Mouse (Mus musculus) limb, embryonic 12.5 days (tissue): ENCODE results near the gene Igsf9b. TPM values are rescaled to one million over a fixed set of nuclear protein-coding genes. Genes with fewer than 3 reads are reported as not detected.

Source experiments
- ATAC-seq: fragments of 200-750 bp; cut with Nextera tagmentation; 2 replicates; pipeline ENCODE4 v1.8.0; 2017; ENCODE audit warnings: low read depth, moderate TSS enrichment; ENCODE audit not compliant: insufficient number of reproducible peaks, insufficient read depth, low FRiP score, low TSS enrichment
- H3K27ac ChIP-seq: fragments of 300-500 bp; sonication (generic); 2 replicates; pipeline ENCODE4 v1.5.1; 2016; ENCODE audit warnings: mild to moderate bottlenecking, moderate library complexity
- H3K27me3 ChIP-seq: fragments of 300-500 bp; sonication (generic); 2 replicates; pipeline ENCODE4 v1.6.1; 2016; ENCODE audit warnings: mild to moderate bottlenecking, moderate library complexity
- H3K36me3 ChIP-seq: fragments of 300-500 bp; sonication (generic); 2 replicates; pipeline ENCODE4 v1.6.1; 2016; ENCODE audit warnings: mild to moderate bottlenecking, moderate library complexity
- H3K4me1 ChIP-seq: fragments of 300-500 bp; sonication (generic); replicated peaks from 2 replicates; pipeline ENCODE4 v1.6.1; 2016
- H3K4me2 ChIP-seq: fragments of 300-500 bp; sonication (generic); 2 replicates; pipeline ENCODE4 v1.6.1; 2016; ENCODE audit warnings: mild to moderate bottlenecking, moderate library complexity
- H3K4me3 ChIP-seq: fragments of 300-500 bp; sonication (generic); replicated peaks from 2 replicates; pipeline ENCODE4 v1.5.1; 2016; ENCODE audit warnings: mild to moderate bottlenecking
- H3K9ac ChIP-seq: fragments of 300-500 bp; sonication (generic); replicated peaks from 2 replicates; pipeline ENCODE4 v1.6.1; 2016; ENCODE audit warnings: mild to moderate bottlenecking, moderate library complexity
- H3K9me3 ChIP-seq: fragments of 300-500 bp; sonication (generic); 2 replicates; pipeline ENCODE4 v1.6.1; 2016; ENCODE audit warnings: mild to moderate bottlenecking, moderate library complexity
- WGBS: fragments of 180-500 bp; shearing (Covaris S2); methylation state at CpG from one replicate; pipeline ENCODE4 v1.1.7; 2016; 5-methylcytosine and 5-hydroxymethylcytosine counted together
- polyA plus RNA-seq: library from polyadenylated mRNA; unstranded; fragments of >200 nt; fragmentation: Nextera tagmentation; extraction: Ambion mirVana; gene quantifications from 2 replicates; pipeline ENCODE4 v1.2.1, GENCODE M21; 2016

Igsf9b gene
- polyA plus RNA-seq, 1 experiment from 2014 or later = 2.7 TPM

DNA sequence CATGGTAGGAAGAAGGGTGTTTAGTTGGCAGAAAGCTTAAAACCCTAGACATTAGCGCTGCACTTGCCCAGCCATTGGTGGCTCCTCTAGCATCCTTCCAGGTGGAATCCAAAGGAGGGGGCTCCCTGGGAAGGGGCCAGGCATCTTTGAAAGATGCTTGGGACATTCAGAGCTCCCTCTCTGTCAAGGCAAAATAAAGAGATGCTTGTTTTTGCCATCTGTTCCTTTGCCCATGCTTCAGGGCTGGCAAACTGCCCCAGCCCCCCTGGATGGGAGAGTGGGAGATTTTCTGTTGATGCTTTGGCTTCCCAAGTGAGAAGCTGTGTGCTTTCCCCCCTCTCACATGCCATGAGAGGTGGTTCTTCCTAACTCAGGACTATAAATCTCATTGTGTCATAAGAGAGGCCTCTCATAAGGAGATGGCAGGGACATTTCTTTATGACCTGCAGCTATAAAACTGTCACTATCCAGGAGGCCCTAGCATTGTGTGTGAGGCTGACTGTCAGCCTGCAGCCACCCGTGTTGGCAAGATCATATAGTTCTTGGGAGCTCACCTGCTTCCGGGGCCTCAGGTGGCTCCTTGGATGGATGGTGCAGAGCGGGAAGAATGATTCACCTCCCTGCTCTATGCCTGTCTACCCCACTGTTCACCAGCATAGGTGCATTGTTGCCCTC, 38.1 kb downstream of the Igsf9b start:
- Histone ChIP-seq H3K27ac (no peak overlapping the region), H3K36me3 (peaks cover 7% of the 10 kb centered on the region; the same call in 1 of the 2 replicates), H3K4me2 (no peak overlapping the region), H3K9me3 (no peaks in the 10 kb centered on the region), H3K9ac (no peak overlapping the region), H3K4me3 (no peak overlapping the region), H3K27me3 (no peaks in the 10 kb centered on the region), H3K4me1 (no peaks in the 10 kb centered on the region; the same call in 1 of the 2 replicates)
- ATAC-seq = no peak
- WGBS = 84% methylated on average over 4 of the region's 4 CpGs

GRCm38 (mm10) chr9:27339168-27339567, 40.2 kb downstream of the Igsf9b start:
- H3K27me3 ChIP-seq = no peaks in the 10 kb centered on the region
- 86% methylated on average over 1 of the region's 1 CpGs for WGBS
- H3K4me1 ChIP-seq = no peaks in the 10 kb centered on the region; the same call in 1 of the 2 replicates
- no peak overlapping the region for H3K4me2 ChIP-seq
- ATAC-seq = no peak
- no peak overlapping the region for H3K27ac ChIP-seq
- no peaks in the 10 kb centered on the region for H3K36me3 ChIP-seq
- H3K9ac ChIP-seq = no peak overlapping the region
- H3K4me3 ChIP-seq = no peak overlapping the region
- H3K9me3 ChIP-seq = no peaks in the 10 kb centered on the region

GRCm38 (mm10) chr9:27346541-27347269, 47.7 kb downstream of the Igsf9b start:
- Histone ChIP-seq H3K36me3 (no peaks in the 10 kb centered on the region), H3K27me3 (no peaks in the 10 kb centered on the region), H3K27ac (no peak overlapping the region), H3K4me3 (no peak overlapping the region), H3K4me1 (no peaks in the 10 kb centered on the region), H3K9me3 (no peaks in the 10 kb centered on the region), H3K9ac (no peak overlapping the region), H3K4me2 (no peak overlapping the region)
- ATAC-seq = no peak
- 72% methylated on average over 11 of the region's 11 CpGs for WGBS

DNA sequence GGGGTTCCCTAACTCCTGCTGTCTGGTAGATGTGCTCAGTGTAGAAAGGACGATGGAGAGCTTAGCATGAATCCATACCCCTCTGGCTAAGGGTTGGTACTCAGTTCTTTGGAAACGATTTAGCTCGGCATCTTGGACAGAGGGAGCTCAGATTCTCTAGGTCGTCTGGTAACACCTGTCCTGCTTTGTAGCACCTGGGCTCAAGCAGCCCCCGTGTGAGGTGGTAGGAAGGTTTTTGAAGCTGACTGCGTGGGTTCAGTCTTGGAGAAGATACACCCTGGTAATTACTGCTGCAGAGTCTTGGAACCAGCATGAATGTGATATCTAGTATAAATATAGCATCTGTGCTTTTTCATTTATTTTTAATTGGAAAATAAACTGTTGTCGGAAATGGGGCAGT, 54.1 kb downstream of the Igsf9b start:
- Histone ChIP-seq H3K9ac (no peak overlapping the region), H3K4me2 (no peak overlapping the region), H3K36me3 (no peaks in the 10 kb centered on the region), H3K9me3 (no peaks in the 10 kb centered on the region), H3K27me3 (no peaks in the 10 kb centered on the region), H3K4me1 (no peaks in the 10 kb centered on the region), H3K27ac (no peak overlapping the region), H3K4me3 (no peak overlapping the region)
- 88% methylated on average over 7 of the region's 7 CpGs for WGBS
- ATAC-seq = no peak

- H3K4me2 ChIP-seq = no peak overlapping the region
- no peaks in the 10 kb centered on the region for H3K9me3 ChIP-seq
- no peak for ATAC-seq
- no peak overlapping the region for H3K27ac ChIP-seq
- H3K9ac ChIP-seq = no peak overlapping the region
- no peaks in the 10 kb centered on the region for H3K36me3 ChIP-seq
- no peak overlapping the region for H3K4me3 ChIP-seq
- H3K27me3 ChIP-seq = no peaks in the 10 kb centered on the region
- 91% methylated on average over 6 of the region's 6 CpGs for WGBS
- H3K4me1 ChIP-seq = no peaks in the 10 kb centered on the region
Measured at GRCm38 (mm10) chr9:27357893-27358292, 58.9 kb downstream of the Igsf9b start.

DNA sequence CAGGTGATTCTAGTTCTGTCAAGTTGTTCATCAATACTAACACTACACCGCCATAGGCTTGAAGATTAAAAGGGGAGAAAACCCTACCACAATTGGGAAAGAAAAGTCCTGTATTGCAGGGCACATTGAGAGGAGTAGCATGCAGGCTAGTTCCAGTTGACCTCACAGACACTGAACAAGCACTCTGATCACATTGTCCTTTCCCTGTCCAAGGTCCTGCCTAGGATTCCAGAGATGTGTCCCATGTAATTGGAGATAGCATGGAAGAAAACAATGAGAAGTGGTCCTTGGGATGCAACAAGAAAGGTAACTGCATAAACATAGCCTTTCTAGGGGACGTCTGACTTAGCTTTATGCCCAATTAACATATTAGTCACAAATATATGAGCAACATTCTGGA, 68.2 kb downstream of the Igsf9b start:
- no peak for ATAC-seq
- no peaks in the 10 kb centered on the region for H3K27me3 ChIP-seq
- H3K9me3 ChIP-seq = no peaks in the 10 kb centered on the region
- no peaks in the 10 kb centered on the region for H3K36me3 ChIP-seq
- H3K4me1 ChIP-seq = peaks cover 4% of the 10 kb centered on the region
- no peak overlapping the region for H3K4me2 ChIP-seq
- H3K9ac ChIP-seq = no peak overlapping the region
- 62% methylated on average over 2 of the region's 2 CpGs for WGBS
- no peak overlapping the region for H3K4me3 ChIP-seq
- H3K27ac ChIP-seq = no peak overlapping the region

DNA sequence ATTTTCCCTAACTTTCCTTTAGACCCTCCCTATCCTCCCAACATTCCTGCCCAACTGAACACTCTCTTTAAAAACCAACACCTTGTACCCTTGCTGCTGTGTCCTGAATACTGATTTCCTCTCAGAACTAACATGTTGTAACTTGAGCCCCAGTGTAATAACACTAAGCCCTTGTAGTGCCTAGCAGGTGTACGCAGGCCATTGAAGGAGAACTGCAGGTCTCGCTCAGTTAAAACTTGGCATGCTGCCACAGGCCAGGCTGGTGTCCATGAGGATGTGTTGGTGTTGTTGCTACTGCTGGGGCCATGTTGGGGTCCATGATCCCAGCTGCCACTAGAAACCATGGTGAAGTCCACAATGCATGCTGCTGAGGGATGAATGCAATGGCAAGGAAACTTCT, 70.1 kb downstream of the Igsf9b start:
- Histone ChIP-seq H3K4me3 (no peak overlapping the region), H3K36me3 (no peaks in the 10 kb centered on the region), H3K4me1 (peaks cover 4% of the 10 kb centered on the region), H3K27ac (no peak overlapping the region), H3K9me3 (no peaks in the 10 kb centered on the region), H3K27me3 (no peaks in the 10 kb centered on the region), H3K4me2 (no peak overlapping the region), H3K9ac (no peak overlapping the region)
- 28% methylated on average over 2 of the region's 2 CpGs for WGBS
- ATAC-seq = peak; percentile 88

DNA sequence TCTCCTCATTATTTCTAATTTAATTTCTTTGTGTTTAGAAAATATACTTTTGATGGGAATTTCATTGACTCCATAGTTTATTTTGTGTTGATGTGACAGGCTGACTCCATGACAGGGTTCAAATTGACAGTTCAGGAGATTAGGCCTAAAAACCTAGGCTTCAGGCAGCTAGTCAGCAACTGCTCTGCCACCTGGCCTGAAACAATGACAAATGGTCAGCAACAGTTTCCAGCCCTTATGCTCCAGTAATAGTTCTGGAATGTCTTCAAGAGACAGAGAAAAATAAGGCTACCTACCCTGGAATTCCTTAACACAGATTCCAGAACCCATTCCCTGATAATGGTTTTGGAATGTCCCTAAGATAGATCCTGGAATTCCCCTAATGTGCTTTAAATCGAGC, 76.7 kb downstream of the Igsf9b start:
- Histone ChIP-seq H3K36me3 (no peaks in the 10 kb centered on the region), H3K4me2 (no peak overlapping the region), H3K4me1 (no peaks in the 10 kb centered on the region), H3K9me3 (no peaks in the 10 kb centered on the region), H3K9ac (no peak overlapping the region), H3K27ac (no peak overlapping the region), H3K27me3 (no peaks in the 10 kb centered on the region), H3K4me3 (no peak overlapping the region)
- 85% methylated on average over 1 of the region's 1 CpGs for WGBS
- ATAC-seq = no peak

DNA sequence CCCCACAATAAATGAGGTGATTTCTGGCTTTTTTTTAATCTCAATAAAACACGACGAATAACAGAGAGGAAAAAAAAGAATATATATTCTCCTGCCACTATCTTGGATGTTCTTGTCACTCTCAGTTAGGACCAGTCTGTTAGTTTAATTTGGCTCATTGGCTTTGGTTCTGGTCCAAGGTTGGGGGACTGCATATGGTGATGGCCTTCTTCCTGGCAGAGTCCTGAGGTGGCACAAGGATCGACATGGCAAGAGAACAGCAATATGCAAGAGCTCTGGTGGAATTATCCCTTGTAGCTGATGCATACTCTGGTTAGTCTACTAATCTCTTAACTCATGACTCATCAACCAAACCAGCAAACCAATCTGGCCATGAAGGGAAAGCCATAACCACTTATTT, 87.9 kb downstream of the Igsf9b start:
- H3K9ac ChIP-seq = no peak overlapping the region
- H3K27ac ChIP-seq = no peak overlapping the region
- no peak for ATAC-seq
- H3K27me3 ChIP-seq = no peaks in the 10 kb centered on the region
- H3K4me2 ChIP-seq = no peak overlapping the region
- WGBS = 88% methylated on average over 3 of the region's 3 CpGs
- H3K36me3 ChIP-seq = no peaks in the 10 kb centered on the region
- no peak overlapping the region for H3K4me3 ChIP-seq
- H3K9me3 ChIP-seq = no peaks in the 10 kb centered on the region
- H3K4me1 ChIP-seq = no peaks in the 10 kb centered on the region

DNA sequence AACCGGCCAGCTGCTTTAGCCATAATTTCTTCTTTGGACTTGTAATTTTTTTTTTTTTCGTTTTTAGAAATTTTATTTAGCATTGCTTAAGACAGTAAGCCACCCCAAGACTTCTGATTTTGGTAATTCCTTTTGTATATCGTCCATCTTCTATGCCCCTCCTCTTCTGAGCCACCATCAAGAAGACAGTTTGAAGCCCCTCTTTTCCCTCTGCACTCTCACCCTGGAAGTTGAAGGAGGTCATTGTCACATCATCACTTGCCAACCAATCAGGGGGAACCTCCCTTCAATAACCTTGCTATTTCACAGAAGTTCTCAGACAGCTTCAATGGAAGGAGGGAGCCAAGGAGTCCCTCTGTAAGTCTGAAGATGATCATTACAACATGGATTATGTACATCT, 97.5 kb downstream of the Igsf9b start, which contains the start of gene Spata19:
Spata19 (plus strand) TSS at position 301 of the 400 bp plus-strand sequence.
- no peak within 1 kb of the TSS for H3K27ac ChIP-seq
- 77% methylated on average over 3 of the region's 3 CpGs for WGBS

GRCm38 (mm10) chr9:27401169-27401568, 102.2 kb downstream of the Igsf9b start:
- H3K36me3 ChIP-seq = no peaks in the 10 kb centered on the region
- peaks cover 7% of the 10 kb centered on the region; the same call in 1 of the 2 replicates for H3K27me3 ChIP-seq
- H3K4me1 ChIP-seq = no peaks in the 10 kb centered on the region
- no peak for ATAC-seq
- no peak overlapping the region for H3K4me2 ChIP-seq
- 87% methylated on average over 4 of the region's 4 CpGs for WGBS
- H3K27ac ChIP-seq = no peak overlapping the region
- H3K9me3 ChIP-seq = no peaks in the 10 kb centered on the region
- no peak overlapping the region for H3K4me3 ChIP-seq
- no peak overlapping the region for H3K9ac ChIP-seq

More for the DNA sequence above, 97.5 kb downstream of the Igsf9b start, which contains the start of gene Spata19:
- no peak within 1 kb of the TSS for H3K4me3 ChIP-seq
- H3K9me3 ChIP-seq = no peaks in the 10 kb centered on the region
- H3K4me2 ChIP-seq = no peak within 1 kb of the TSS
- H3K27me3 ChIP-seq = peaks cover 7% of the 10 kb centered on the region; the same call in 1 of the 2 replicates
- no peaks in the 10 kb centered on the region for H3K36me3 ChIP-seq
- ATAC-seq = no peak
- H3K9ac ChIP-seq = no peak within 1 kb of the TSS
- no peaks in the 10 kb centered on the region for H3K4me1 ChIP-seq
